Mouse (Mus musculus) WW6 (cell line): ENCODE measurements at regions not wholly inside any gene's neighbourhood (a gene's known extent, or its start where the extent isn't known, plus 50 kb on each side); places are given as distances from the start of the nearest gene placed in this dataset.
"Not testable (repeated sequence)": the region's sequence is repeated elsewhere in the genome, so short reads cannot be mapped to it uniquely, and the experiment has no call there.

Experiments
- DNase-seq: peaks from one replicate; pipeline ENCODE4 v3.0.0-alpha.2; 2013; ENCODE audit warnings: low read depth, low spot score

DNA sequence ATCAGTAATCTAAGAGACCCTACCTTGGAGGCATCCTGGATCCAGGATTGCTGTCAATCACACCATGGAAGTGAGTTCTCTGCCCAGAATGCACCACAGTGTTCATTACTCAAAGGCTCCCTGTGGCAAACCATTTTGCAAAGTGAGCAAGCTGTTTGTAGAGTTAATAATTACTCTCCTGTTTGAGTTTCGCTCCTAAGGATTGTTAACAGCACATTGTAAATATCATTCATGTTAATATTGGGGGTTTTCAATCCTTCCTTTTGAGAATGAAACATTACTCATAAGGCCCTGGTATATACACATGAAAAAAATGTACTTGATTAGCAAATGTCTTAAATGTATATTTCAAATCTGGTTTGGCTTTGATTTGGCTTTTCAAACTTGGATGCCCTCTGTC, 58.1 kb upstream of the Clstn2 start:
- no peak for DNase-seq

DNA sequence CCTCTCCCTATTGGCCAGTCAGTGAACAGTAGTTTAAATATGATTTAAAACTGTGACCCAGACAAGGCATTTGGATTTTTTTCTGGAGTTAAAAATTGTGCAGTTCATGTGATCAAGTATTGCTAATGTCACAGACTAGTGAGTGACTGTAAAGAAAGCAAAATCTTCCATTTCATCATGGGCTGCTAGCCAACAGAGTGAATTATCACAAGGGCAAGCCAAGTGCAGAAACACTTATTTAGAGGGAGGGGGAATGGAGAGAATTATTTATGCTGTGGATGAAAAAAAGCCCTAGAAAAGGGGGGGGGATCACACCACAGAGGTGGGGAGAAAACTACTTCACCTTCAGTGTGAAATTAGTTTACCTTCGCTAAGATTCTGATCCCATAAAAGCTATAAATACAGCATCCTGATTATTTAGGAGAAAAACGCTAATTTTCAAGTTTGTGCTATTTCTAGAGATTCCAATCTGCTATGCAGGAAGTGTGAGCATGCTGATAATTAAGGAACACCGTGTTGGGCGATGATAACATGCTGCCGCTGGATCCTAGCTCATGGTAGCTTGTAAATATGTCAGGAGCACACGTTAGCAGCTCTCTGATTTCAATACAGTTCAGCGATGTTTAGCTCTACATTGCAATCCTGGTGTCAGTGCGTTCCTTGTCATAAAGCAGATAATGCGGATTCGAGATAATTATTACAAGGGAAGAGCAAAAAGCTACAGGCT, 62.2 kb upstream of the Clstn2 start:
- no peak for DNase-seq

DNA sequence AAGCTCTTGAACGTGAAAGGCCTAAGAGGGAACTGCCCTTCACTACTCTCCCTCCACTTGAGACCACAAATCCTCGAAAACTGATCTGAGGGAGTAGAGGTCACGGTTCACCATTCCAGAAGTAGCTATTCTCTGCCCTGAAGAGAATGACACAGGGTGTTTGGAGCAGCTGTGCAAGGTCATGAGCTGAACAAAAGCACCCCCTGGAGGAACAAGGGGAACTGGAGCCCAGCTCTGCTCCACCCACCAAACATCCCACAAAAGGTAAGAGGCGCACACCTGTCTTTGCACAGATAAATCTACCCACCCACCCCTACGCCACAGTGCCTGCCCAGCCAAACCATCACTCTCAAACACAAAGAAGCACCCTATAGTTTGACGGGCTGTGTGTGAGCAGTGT, 90.4 kb upstream of the Clstn2 start:
- DNase-seq, result peak; percentile 7

DNA sequence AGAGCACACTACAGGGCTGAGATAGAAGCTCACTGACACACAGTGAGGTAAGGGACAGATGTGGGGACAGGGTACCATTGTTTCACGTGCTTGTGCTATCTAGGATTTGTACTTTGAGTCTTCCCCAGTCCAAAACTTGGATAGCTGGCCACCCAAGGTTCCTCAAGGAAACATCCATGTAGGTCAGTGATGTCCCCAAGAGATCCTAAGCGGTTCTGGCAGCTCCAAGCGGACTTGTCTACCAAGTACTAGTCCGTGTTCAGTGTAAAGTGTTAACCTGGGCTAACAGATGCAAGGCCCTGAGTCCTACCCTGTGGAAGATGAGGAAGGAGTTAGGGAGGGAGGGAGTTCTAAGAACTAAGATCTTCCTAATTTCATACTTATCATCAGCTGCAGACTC, 96.6 kb upstream of the Clstn2 start:
- DNase-seq, result no peak

DNA sequence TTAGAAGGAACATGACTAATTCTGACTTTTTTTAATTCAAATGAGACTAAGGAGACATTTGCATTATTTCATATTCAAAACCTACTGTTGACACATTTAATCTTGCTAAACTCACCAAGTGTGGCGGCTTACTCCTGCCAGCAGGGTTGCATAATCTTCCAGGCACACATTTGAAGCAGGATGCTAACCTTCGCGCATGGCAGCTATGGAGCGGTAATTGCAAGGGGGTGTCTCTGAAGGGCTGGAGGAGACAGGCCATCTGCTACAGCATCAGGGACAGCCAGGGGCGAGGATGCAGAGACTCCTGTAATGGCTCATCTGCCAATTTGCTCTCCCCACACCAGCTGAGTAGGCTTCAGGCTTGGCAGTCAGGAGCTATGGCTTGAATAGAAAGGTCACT, 97.9 kb upstream of the Clstn2 start:
- no peak for DNase-seq

DNA sequence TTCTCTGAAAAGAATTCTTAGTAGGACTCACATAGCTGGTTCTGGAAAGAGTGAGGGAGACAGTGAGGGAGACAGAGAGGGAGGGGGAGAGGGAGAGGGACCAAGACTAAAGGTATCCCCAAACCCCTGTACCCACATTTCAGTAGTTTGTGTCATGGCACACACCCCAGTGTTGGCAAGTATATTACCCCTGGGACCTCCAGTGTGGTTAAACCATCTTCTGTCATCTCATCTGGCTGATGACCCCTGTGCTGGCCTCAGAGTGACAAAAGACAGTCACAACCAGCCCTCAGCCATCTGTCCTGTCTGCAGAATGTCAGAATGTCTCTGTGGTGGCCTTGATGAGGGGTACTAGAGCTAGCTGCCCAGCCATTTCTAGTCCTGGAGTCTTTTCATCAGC, 107.6 kb upstream of the Clstn2 start:
- no peak for DNase-seq

DNA sequence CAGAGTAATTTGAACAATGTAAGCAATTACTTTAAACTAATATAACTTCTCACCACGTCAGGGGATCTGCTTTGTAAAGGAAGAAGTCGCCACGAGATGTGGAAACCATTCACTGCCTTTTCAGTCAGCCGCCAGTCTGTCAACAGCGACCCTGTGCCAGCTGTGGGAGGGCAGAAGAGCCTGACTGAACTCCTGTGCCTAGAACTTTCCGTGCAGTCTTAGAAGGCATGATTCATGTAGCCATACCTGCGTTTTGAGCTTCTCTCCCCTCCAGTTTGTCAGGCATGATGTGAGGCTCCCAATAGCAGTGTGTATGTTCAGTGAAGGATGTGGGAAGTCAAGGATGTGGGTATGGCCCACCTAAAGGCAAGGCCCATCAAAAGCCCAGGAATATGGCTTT, 109.1 kb upstream of the Clstn2 start:
- DNase-seq, result no peak

DNA sequence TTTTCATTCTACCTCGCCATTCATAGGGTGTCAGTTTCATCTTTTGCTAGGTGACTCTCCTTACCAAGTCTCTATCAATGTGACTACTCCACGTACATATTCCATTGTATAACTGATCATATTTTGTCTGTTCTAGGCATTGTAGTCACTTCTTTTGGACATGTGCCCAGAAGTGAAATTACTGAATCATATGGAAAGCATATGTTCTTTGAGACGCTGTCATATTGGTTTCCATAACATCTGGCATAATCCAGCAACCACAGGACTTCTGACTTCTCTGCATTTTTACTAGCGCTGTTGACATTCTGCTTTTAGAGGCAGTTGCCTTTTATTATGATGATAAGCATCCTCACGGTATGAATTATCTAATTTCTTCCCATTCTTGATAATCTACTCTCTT, 113.9 kb upstream of the Clstn2 start:
- DNase-seq, result no peak

DNA sequence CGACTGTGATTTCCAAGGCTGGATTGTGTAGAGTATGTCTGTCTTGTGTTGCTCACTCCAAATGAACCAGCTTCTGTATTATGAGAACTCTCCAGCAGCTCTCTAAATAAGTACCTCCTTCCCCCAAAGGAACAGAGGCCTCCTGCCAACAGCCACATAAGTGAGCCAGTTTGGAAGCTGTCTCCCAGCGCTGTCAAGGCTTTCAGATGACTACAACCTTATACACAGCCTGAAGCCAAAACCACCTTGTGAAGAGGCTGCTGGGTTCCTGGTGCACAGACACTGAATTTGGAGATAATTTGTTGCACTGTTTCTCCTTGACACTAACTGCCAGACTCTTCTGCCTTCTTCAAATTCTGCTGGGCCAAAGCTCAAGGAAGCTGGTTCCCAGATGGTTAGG, 125.4 kb upstream of the Clstn2 start:
- DNase-seq, result no peak

DNA sequence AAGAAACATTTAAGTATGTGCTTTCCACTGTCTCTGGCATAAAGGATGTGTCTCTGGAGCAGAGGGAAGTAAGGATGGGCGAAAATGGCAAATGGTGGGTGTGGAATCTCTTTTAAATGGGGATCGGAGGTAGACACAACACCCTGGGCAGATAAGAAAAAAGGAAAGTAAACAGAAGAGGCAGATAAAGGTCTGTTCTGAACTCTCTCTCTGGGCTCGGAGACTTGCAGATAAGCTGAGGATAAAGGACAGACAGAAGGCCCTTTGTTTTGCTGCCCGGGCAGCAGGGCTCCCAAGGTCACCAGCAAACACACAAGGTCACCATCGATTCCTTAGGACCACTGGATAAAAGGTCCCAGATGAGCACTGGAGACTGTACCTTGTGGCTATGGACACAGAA, 122.7 kb upstream of the Nmnat3 start:
- no peak for DNase-seq

DNA sequence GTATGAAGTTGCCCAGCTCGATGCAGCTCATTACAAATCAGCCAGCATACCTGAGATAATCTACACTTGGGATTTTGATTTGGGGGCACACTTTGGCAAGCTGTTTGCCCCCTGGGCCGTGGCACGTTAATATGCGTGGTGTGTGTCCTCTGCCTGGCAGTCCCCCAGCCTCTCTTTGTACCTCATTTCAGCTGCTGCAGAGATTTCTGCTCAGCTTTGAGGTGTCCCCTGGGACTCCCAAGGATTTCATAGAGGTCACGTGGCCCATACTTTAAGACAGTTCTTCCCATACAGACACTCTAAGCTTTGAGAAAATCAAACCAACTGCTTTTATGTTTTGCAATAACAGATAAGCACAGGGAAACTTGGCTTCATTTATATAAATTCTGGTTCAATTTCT, 113.2 kb upstream of the Nmnat3 start:
- no peak for DNase-seq

DNA sequence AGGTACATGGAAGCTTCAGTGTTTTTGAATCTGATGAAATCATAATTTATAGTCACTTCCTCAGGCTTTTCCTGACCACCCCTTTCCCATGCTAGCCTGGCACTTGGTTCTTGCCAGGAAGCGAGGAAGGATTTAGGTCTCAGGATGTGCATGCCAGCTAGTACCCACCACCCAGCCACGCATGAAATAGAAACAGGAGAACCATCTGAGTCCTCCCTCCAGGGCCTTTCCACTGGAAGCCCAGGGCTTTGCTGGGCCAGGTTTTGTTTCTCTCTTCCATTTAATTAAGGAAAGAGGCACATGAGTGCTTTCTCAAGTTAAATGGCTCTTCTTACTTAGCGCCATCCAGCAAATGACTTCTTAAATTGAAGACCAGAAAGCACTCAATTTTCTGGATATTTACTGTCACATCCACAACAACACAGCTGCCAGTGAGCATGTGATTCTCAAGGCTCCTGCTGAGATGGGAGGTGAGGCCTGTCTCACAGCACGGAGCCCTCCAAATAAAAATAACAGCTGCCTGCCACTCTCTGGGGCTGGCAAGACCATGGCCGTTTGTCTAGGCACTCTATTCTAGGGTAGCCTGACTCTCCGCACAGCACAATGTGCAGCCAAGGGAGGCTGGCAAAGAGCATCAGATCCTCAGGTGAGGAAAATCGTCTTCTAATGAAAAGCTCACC, 110.4 kb upstream of the Nmnat3 start:
- no peak for DNase-seq

DNA sequence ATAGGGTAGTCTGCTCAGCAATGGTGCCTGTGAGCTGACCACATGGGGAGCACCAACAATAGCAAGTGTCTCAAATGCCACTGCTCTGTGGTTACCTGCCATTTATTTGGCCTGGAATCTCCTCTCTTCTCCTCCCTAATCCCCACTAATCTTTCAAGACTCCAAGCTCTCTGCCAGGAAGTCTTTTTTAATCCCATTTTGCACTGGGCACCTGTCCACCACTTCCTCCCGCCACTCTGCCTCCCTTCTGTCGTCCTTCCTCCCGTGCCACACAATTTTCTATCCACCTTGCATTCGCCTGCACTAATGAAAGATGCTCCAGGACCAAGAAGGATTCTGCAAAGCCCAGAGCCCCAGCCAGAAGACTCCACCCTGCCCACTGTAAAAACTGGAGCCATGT, 106.5 kb upstream of the Nmnat3 start:
- DNase-seq, result no peak

DNA sequence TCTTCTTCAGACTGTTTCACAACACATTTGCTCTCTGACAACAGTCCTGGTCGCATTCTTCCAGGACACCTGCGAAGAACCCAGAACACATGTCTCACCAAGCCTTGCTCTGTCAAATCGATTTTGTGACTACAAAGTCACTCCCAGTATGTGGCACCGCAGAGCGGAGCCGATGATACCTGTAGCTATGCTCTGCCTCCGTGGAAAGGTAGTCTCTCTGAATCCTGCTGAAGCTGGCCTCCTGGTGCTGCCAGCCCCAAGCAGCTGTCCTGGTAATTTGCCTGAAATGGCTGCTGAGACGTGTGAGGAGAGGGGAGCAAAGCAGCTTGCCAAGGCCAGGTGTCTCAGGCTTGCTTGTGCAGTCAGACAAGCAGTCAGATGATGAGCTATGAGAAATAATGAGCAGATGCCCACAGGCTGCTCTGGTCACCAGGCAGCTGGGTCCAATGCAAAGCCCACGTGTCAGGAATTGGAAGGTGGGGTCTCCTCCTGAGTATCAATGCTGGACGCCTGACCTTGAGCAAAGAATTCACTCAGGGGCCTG, 100.4 kb upstream of the Nmnat3 start:
- DNase-seq, result no peak

DNA sequence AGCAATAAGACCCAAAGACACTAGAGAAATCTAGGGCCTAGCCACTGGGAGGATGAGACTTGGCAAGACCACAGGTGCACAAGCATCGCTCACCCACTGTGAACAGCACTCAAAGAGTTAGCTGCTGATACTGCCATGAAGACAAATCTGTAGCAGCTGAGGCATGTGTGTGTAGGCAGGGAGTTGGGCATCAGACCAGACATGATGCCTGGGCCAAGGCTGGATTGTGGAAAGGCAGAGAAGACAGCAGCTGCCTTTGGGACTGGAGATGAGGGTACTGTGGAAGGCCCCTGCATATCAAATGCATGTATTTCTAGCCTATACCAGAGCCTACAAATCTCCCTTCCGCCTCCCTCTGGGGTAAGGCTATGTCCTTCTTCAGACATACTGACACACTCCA, 92.9 kb upstream of the Nmnat3 start:
- DNase-seq, result no peak

DNA sequence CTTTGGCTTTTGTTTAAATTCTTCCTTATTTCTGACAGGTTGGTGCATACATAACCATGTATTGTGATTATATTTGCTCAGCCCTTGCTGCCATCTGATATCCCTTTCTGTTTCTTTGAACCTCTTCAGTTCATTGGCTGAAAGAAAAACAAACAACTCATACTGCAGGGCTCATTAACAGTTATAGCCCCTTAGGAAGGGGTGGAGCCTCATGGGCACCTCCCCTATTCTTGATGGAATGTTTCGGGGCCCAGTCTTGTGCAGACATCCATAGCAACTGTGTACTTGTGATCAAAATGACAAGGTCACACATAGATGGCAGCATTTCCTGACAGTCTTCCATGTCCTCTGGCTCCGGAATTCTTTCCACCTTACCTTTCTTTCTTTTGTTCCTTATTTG, 68.4 kb upstream of the Nmnat3 start:
- no peak for DNase-seq

DNA sequence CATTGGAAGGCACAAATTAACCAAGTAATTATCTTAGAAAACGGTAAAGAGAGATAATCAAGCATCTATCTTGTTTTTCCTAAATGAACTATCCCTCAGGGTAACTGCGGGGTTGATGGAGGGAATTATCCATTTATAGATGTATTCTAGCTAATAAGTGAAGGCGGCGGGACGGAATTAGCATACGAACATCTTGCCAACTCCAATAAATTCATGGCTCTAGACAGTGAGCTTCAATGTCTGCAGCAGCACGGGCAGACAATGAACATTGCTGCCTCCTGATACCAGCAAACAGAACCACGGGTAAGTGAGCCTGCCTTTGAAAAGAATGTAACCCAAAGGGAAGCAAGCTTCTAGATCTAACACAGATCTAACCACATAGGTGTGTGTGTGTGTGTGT, 66.9 kb upstream of the Nmnat3 start:
- no peak for DNase-seq

DNA sequence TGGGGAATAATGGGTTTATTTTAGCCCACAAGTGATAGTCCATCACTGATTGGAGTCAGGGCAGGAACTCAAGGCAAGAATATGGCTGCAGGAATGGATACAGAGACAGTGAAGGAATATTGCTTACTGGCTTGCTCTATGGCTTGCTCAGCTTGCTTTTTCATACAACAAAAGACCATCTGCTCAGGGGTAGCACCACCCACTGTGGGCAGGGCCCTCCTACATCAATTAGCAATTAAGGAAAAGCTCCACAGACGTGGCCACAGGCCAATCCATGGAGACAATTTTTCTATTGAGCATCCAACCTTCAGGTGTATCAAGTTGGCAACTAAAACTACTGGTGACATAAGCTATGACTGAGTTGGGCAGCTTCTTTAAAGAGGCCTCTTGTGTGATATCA, 65.5 kb upstream of the Nmnat3 start:
- DNase-seq, result no peak

DNA sequence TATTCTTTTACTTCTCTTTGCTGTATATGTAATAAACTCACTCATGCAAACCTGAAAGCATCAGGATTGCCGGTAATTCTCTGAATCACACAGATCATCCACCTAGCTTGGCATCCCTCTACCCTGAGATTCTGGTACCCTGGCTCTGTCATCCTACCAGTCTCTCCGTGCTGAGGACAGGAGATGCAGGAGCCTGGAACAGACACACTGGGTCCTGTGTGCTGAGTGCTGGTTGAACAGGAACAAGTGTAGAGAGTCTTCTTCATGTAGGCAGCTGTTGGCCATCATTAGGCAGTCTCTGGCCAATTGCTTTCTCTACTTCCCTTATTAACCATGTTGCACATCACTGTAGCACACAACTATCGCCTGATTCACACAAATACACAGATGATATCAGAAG, 59.0 kb upstream of the Nmnat3 start:
- no peak for DNase-seq

DNA sequence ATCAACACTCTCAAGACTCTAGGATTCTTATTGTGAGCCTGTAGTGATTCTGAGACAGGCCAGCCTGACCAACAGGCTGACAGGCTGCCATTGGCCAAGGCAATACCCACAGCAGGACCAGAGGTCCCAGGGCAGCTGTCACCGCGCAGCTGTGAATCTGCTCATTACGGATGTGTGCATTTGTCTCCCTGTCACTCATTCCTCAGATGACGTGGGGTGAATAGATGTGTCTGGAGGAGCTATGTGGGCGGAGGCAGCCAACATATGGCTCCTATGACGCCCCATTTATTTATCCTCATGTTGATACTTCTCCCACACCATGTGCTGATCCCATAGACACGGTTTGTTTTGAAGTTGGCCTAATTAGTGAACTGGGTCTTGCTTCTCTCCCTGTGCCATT, 58.3 kb upstream of the Nmnat3 start:
- no peak for DNase-seq

DNA sequence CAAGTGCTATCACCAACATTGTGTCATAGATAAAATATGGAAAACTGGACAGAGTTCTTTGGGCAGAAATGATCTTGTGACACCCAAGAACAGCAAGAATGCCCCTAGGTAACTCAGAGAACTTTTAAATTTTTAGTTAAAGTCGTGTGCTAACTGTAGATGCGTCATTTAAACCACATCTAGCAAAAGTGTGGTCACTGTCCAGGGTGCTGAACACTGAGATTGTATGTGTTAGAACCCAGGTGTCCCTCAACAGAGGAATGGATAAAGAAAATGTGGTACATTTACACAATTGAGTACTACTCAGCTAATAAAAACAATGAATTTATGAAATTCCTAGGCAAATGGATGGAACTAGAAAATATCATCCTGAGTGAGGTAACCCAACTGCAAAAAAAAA, 52.5 kb upstream of the Nmnat3 start:
- not testable (repeated sequence) for DNase-seq
